Mouse (Mus musculus): Measurements from ENCODE around the gene Exosc5. TPM values are rescaled to one million over a fixed set of nuclear protein-coding genes. Genes with fewer than 3 reads are reported as not detected.

The Exosc5 gene
- total RNA-seq, 2 experiments from 2014 or later, result 19.5 to 20.8 TPM

GRCm38 (mm10) chr7:25706578-25707170 is 47.7 kb downstream of the Exosc5 start:
- DNase-seq, result no peak

GRCm38 (mm10) chr7:25707581-25708292 is 48.8 kb downstream of the Exosc5 start:
- peak; percentile 64 for DNase-seq

GRCm38 (mm10) chr7:25709961-25710360 is 51.0 kb downstream of the Exosc5 start:
- no peak for DNase-seq

GRCm38 (mm10) chr7:25710519-25711130 is 51.7 kb downstream of the Exosc5 start:
- DNase-seq, result no peak

- no peak for DNase-seq
These were observed 52.2 kb downstream of the Exosc5 start for GRCm38 (mm10) chr7:25711165-25711564.

- DNase-seq, result peak; percentile 74
These were observed 52.8 kb downstream of the Exosc5 start for GRCm38 (mm10) chr7:25711731-25712197.

- no peak for DNase-seq
These were observed 53.8 kb downstream of the Exosc5 start for GRCm38 (mm10) chr7:25712801-25713200.

GRCm38 (mm10) chr7:25714581-25714980 is 55.6 kb downstream of the Exosc5 start:
- no peak for DNase-seq

- no peak for DNase-seq
These were observed 56.8 kb downstream of the Exosc5 start for GRCm38 (mm10) chr7:25715731-25716271.

GRCm38 (mm10) chr7:25717478-25717877 is 58.5 kb downstream of the Exosc5 start:
- no peak for DNase-seq

- peak; percentile 89 for DNase-seq
These were observed 59.9 kb downstream of the Exosc5 start, which contains the start of gene Ccdc97 for GRCm38 (mm10) chr7:25718788-25719417. Gene Ccdc97, minus strand, starts transcription at chr7:25719088.

- no peak for DNase-seq
These were observed 61.0 kb downstream of the Exosc5 start for GRCm38 (mm10) chr7:25719761-25720610.

- DNase-seq, result no peak
These were observed 61.8 kb downstream of the Exosc5 start for GRCm38 (mm10) chr7:25720760-25721159.

Other genes with a start within 250 kb of the Exosc5 start
- gene Cxcl17, start 246.3 kb upstream of the Exosc5 start, total RNA-seq (2021), result not detected
- 1 to 10 TPM; 4.1 to 5.2 TPM for gene Ceacam1, start 181.6 kb upstream of the Exosc5 start, total RNA-seq (2021)
- under 1 TPM; 0.49 to 0.59 TPM for gene Ceacam2, start 119.3 kb upstream of the Exosc5 start, total RNA-seq (2021)
- gene Erich4, start 43.3 kb upstream of the Exosc5 start, total RNA-seq (2021), result not detected
- 10 to 100 TPM; 36.9 to 38.6 TPM for gene Dmac2, start 39.8 kb upstream of the Exosc5 start, total RNA-seq (2021)
- gene B3gnt8, start 32.5 kb upstream of the Exosc5 start, total RNA-seq (2021), result 1 to 10 TPM in 1 of 2 experiments, under 1 TPM in 1; 0.87 to 1.5 TPM
- gene Bckdha, start 183 bp upstream of the Exosc5 start, total RNA-seq (2021), result 10 to 100 TPM; 73.7 to 80.6 TPM
- gene Tmem91, start 16.0 kb downstream of the Exosc5 start, total RNA-seq (2021), result not detected
- gene B9d2, start 21.6 kb downstream of the Exosc5 start, total RNA-seq (2021), result 1 to 10 TPM; 8.4 to 8.8 TPM
- gene Tgfb1, start 27.8 kb downstream of the Exosc5 start, total RNA-seq (2021), result 1 to 10 TPM; 6.3 to 7.2 TPM
- 10 to 100 TPM; 33.6 to 36.2 TPM for gene Ccdc97, start 59.9 kb downstream of the Exosc5 start, total RNA-seq (2021)
- gene Hnrnpul1, start 95.6 kb downstream of the Exosc5 start, total RNA-seq (2021), result 10 to 100 TPM; 55.3 to 57.2 TPM
- gene Axl, start 129.5 kb downstream of the Exosc5 start, total RNA-seq (2021), result 10 to 100 TPM; 41.1 to 42.4 TPM
- gene Cyp2s1, start 157.7 kb downstream of the Exosc5 start, total RNA-seq (2021), result under 1 TPM; 0.13 to 0.16 TPM
- gene Cyp2b10, start 238.5 kb downstream of the Exosc5 start, total RNA-seq (2021), result not detected

All from gastrocnemius, postnatal 25 days (tissue).